Mouse (Mus musculus): Measurements from ENCODE around the gene Slc25a44. TPM values are rescaled to one million over a fixed set of nuclear protein-coding genes. Genes with fewer than 3 reads are reported as not detected.

Slc25a44 gene
- polyA plus RNA-seq, 1 experiment, result 13.5 TPM

DNA sequence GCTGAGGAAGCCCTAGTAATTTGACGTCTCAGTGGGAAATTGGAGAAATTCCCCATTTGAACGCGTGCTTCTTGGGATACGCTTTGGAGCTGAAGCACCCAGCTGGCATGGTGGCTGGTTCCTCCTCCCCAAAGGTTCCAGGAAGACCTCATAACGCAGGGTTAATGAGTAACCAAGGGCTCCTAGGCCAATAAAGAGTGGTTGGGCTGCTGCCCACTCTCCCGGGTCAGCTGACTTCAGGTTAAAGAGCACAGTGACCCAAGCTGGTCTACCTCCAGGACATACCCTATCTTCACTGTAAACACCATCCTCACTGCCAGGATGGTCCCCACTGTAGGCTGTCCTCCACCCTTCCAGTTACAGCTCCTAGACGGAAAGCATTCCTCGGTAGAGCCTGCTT is 31.4 kb upstream of the Slc25a44 start:
- TF ChIP-seq POLR2A (IDR thresholded peaks at IDR 0.05; ENCODE audit: insufficient read depth, low read length) (no peak), EP300 (IDR thresholded peaks at IDR 0.05; ENCODE audit: insufficient read depth, low read depth, low read length) (no peak)
- H3K27ac ChIP-seq (ENCODE audit: insufficient read depth, low read length), result no peak overlapping the region
- H3K27me3 ChIP-seq (ENCODE audit: control insufficient read depth, insufficient read depth, low read length, poor library complexity, severe bottlenecking), result no peaks in the 10 kb centered on the region
- H3K4me3 ChIP-seq (ENCODE audit: low read depth, low read length), result no peak overlapping the region
- no peaks in the 10 kb centered on the region for H3K36me3 ChIP-seq (ENCODE audit: control insufficient read depth, insufficient read depth, low read length, poor library complexity, severe bottlenecking)
- H3K9ac ChIP-seq (ENCODE audit: low read depth, poor library complexity, severe bottlenecking), result no peak overlapping the region
- no peaks in the 10 kb centered on the region for H3K9me3 ChIP-seq (replicated peaks; ENCODE audit: control insufficient read depth, insufficient read depth, low read length, poor library complexity, severe bottlenecking)
- no peaks in the 10 kb centered on the region for H3K4me1 ChIP-seq (ENCODE audit: control insufficient read depth, insufficient read depth, low read length)

DNA sequence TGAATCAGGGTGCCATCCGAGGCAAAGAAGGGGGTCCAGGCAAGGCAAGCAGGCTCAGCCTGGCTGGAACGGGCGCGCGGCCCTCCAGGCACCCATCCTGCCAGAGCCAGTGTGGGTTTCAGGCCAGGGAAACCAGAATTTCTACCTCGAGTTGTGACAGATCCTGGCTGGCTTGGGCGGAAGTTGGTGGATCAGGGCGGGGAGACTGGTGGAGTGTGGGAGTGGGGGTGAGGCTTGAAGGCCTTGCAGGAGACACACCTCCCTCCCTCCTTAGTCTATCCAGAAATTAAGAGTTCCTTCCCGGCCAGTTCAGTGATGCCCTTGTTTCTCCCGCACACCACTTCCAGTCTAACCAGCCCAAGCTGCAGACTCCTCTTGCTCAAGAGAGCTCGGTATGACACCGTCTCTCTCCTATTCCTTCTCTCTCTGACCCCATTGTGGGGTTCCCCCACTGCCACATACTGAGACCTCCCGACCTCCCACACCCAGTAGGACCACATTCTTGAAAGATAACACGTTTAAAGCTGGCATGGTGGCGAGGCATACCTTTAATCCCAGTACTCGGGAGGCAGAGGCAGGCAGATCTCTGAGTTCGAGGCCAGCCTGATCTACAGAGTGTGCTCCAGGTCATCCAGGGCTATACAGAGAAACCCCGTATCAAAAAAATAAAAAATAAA is 30.8 kb upstream of the Slc25a44 start:
- Histone ChIP-seq H3K9me3 (replicated peaks; ENCODE audit: control insufficient read depth, insufficient read depth, low read length, poor library complexity, severe bottlenecking) (no peaks in the 10 kb centered on the region), H3K36me3 (ENCODE audit: control insufficient read depth, insufficient read depth, low read length, poor library complexity, severe bottlenecking) (no peaks in the 10 kb centered on the region), H3K9ac (ENCODE audit: low read depth, poor library complexity, severe bottlenecking) (peak overlapping the region; percentile 54), H3K27me3 (ENCODE audit: control insufficient read depth, insufficient read depth, low read length, poor library complexity, severe bottlenecking) (no peaks in the 10 kb centered on the region), H3K4me3 (ENCODE audit: low read depth, low read length) (peak overlapping the region; percentile 36), H3K27ac (ENCODE audit: insufficient read depth, low read length) (no peak overlapping the region), H3K4me1 (ENCODE audit: control insufficient read depth, insufficient read depth, low read length) (no peaks in the 10 kb centered on the region)
- TF ChIP-seq CTCF (IDR thresholded peaks at IDR 0.05; ENCODE audit: low read depth, low read length) (no peak), EP300 (IDR thresholded peaks at IDR 0.05; ENCODE audit: insufficient read depth, low read depth, low read length) (no peak), POLR2A (IDR thresholded peaks at IDR 0.05; ENCODE audit: insufficient read depth, low read length) (no peak)

DNA sequence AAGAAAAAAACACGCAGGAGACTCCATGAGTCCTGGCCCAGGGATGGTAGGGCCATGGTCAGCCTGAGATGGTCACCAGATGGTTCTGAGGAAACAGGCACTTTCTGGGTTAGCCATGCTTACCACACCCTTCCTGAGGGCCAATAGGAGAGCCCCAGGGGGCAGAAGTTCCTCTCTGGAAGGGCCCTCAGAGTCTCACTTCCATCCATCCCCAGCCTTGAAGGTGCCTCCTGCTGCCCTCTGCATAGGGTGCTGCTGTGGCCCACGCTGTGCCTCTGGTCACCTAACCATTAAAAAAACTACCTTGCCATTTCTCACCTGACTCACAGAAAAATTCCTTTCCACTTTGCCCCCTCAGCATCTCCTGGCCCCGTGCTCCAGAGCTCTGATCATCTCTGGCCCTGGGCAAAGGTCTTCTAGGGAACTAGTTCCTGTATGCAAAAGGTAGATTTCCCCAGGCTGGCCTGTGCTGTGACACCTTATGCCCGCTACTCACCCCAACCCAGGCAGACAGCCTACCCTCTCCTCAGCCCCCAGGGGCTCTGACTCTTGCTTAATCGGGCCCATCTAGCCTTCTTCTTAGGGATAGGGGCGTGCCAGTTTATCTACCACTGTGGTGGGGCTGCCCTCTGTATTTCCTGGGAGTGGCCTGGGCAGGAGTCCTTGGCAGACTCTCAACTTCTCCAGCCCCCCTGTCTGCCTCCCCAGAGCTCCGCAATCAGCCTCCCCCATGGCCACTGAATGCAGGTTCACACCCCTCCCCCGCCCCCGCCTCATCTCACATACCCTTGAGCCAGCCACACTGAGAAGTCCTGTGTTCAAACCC is 30.0 kb upstream of the Slc25a44 start:
- no peaks in the 10 kb centered on the region for H3K4me1 ChIP-seq (ENCODE audit: control insufficient read depth, insufficient read depth, low read length)
- H3K9ac ChIP-seq (ENCODE audit: low read depth, poor library complexity, severe bottlenecking), result peak overlapping the region; percentile 54
- no peaks in the 10 kb centered on the region for H3K9me3 ChIP-seq (replicated peaks; ENCODE audit: control insufficient read depth, insufficient read depth, low read length, poor library complexity, severe bottlenecking)
- no peak for TF ChIP-seq EP300 (IDR thresholded peaks at IDR 0.05; ENCODE audit: insufficient read depth, low read depth, low read length)
- TF ChIP-seq CTCF (IDR thresholded peaks at IDR 0.05; ENCODE audit: low read depth, low read length), result no peak
- no peak for TF ChIP-seq POLR2A (IDR thresholded peaks at IDR 0.05; ENCODE audit: insufficient read depth, low read length)
- no peak overlapping the region for H3K27ac ChIP-seq (ENCODE audit: insufficient read depth, low read length)
- no peaks in the 10 kb centered on the region for H3K36me3 ChIP-seq (ENCODE audit: control insufficient read depth, insufficient read depth, low read length, poor library complexity, severe bottlenecking)
- peak overlapping the region; percentile 36 for H3K4me3 ChIP-seq (ENCODE audit: low read depth, low read length)
- H3K27me3 ChIP-seq (ENCODE audit: control insufficient read depth, insufficient read depth, low read length, poor library complexity, severe bottlenecking), result no peaks in the 10 kb centered on the region

DNA sequence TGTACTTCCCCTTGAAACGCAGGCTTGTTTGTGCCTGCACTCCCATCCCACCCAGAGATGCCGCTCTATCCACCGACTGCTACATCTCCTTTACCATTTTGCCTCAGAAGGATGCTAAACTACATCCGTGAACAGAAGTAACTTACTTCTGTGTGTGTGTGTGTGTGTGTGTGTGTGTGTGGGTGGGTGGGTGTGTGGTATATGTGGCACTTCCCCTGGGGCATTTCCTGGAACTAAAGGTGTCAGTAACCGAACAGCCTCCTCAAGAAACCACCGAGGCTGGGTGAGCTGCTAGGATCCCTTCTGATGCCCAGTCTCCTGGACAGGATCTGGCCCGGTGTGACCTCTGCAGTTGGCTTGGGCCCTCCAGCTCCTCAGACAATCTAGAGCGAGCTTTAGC is 29.0 kb upstream of the Slc25a44 start:
- Histone ChIP-seq H3K9me3 (replicated peaks; ENCODE audit: control insufficient read depth, insufficient read depth, low read length, poor library complexity, severe bottlenecking) (no peaks in the 10 kb centered on the region), H3K27me3 (ENCODE audit: control insufficient read depth, insufficient read depth, low read length, poor library complexity, severe bottlenecking) (no peaks in the 10 kb centered on the region), H3K36me3 (ENCODE audit: control insufficient read depth, insufficient read depth, low read length, poor library complexity, severe bottlenecking) (no peaks in the 10 kb centered on the region), H3K27ac (ENCODE audit: insufficient read depth, low read length) (no peak overlapping the region), H3K4me3 (ENCODE audit: low read depth, low read length) (no peak overlapping the region), H3K9ac (ENCODE audit: low read depth, poor library complexity, severe bottlenecking) (no peak overlapping the region), H3K4me1 (ENCODE audit: control insufficient read depth, insufficient read depth, low read length) (no peaks in the 10 kb centered on the region)
- no peak for TF ChIP-seq POLR2A (IDR thresholded peaks at IDR 0.05; ENCODE audit: insufficient read depth, low read length)
- no peak for TF ChIP-seq EP300 (IDR thresholded peaks at IDR 0.05; ENCODE audit: insufficient read depth, low read depth, low read length)
- TF ChIP-seq CTCF (IDR thresholded peaks at IDR 0.05; ENCODE audit: low read depth, low read length), result no peak

GRCm38 (mm10) chr3:88453369-88453768 is 28.4 kb upstream of the Slc25a44 start:
- Histone ChIP-seq H3K9ac (ENCODE audit: low read depth, poor library complexity, severe bottlenecking) (no peak overlapping the region), H3K27me3 (ENCODE audit: control insufficient read depth, insufficient read depth, low read length, poor library complexity, severe bottlenecking) (no peaks in the 10 kb centered on the region)
- TF ChIP-seq CTCF (IDR thresholded peaks at IDR 0.05; ENCODE audit: low read depth, low read length) (no peak), POLR2A (IDR thresholded peaks at IDR 0.05; ENCODE audit: insufficient read depth, low read length) (no peak), EP300 (IDR thresholded peaks at IDR 0.05; ENCODE audit: insufficient read depth, low read depth, low read length) (no peak)

GRCm38 (mm10) chr3:88452716-88453115 is 27.8 kb upstream of the Slc25a44 start:
- no peaks in the 10 kb centered on the region for H3K27me3 ChIP-seq (ENCODE audit: control insufficient read depth, insufficient read depth, low read length, poor library complexity, severe bottlenecking)
- no peaks in the 10 kb centered on the region for H3K4me1 ChIP-seq (ENCODE audit: control insufficient read depth, insufficient read depth, low read length)
- no peak overlapping the region for H3K9ac ChIP-seq (ENCODE audit: low read depth, poor library complexity, severe bottlenecking)
- no peak for TF ChIP-seq POLR2A (IDR thresholded peaks at IDR 0.05; ENCODE audit: insufficient read depth, low read length)
- TF ChIP-seq EP300 (IDR thresholded peaks at IDR 0.05; ENCODE audit: insufficient read depth, low read depth, low read length), result no peak
- no peak for TF ChIP-seq CTCF (IDR thresholded peaks at IDR 0.05; ENCODE audit: low read depth, low read length)
- no peaks in the 10 kb centered on the region for H3K36me3 ChIP-seq (ENCODE audit: control insufficient read depth, insufficient read depth, low read length, poor library complexity, severe bottlenecking)
- no peaks in the 10 kb centered on the region for H3K9me3 ChIP-seq (replicated peaks; ENCODE audit: control insufficient read depth, insufficient read depth, low read length, poor library complexity, severe bottlenecking)
- H3K4me3 ChIP-seq (ENCODE audit: low read depth, low read length), result no peak overlapping the region
- H3K27ac ChIP-seq (ENCODE audit: insufficient read depth, low read length), result no peak overlapping the region

More at GRCm38 (mm10) chr3:88453369-88453768, 28.4 kb upstream of the Slc25a44 start:
- Histone ChIP-seq H3K27ac (ENCODE audit: insufficient read depth, low read length) (no peak overlapping the region), H3K36me3 (ENCODE audit: control insufficient read depth, insufficient read depth, low read length, poor library complexity, severe bottlenecking) (no peaks in the 10 kb centered on the region), H3K4me3 (ENCODE audit: low read depth, low read length) (no peak overlapping the region), H3K9me3 (replicated peaks; ENCODE audit: control insufficient read depth, insufficient read depth, low read length, poor library complexity, severe bottlenecking) (no peaks in the 10 kb centered on the region), H3K4me1 (ENCODE audit: control insufficient read depth, insufficient read depth, low read length) (no peaks in the 10 kb centered on the region)

Measured in ES-Bruce4 (cell line).